Mouse (Mus musculus): Measurements from ENCODE around the gene Npc2. TPM values are rescaled to one million over a fixed set of nuclear protein-coding genes. Genes with fewer than 3 reads are reported as not detected.

The Npc2 gene
- polyA plus RNA-seq (2015; fragmentation: Nextera tagmentation; extraction: Ambion mirVana): 26.9 and 27.9 TPM in 2 replicates

DNA sequence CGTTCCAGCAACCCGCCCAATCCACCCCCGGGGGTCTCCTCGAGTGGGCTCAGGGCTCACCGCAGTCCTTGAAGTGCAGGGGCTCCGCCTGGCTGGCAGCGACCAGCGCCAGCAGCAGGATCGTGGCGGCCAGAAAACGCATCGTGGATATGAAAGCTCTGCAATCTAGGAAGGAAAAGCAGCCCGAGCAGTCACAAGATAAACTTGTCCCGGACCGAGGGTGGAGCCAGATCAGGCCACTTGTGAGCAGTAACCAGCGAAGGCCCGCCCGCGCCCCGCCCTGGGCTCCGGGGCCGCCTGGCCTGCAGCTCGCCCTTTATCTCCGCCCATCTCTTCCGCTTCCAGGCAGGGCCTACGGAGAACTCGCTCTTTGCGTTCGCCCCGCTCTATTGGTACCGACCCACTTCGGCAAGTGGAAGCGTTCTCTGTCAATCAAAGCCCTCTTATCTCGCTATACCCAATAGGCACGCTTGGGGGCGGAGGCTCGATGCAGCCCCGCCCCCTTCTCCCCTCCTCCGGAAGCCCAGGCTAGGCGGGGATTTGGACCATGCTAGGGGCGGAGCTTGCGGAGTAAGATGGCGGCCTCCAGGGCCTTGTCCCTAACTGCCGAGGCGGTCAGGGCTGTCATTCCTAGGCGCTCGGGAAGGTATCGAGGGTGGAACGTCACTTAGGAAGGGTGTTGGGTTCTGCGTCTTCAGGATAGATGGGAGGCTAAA, at the start of gene Npc2, which contains the start of gene Isca2:
TSS of gene Npc2 (minus strand) at position 427 of the 716 bp plus-strand sequence.
TSS of gene Isca2 (plus strand) at position 526 of the 716 bp plus-strand sequence.
- Histone ChIP-seq H3K9me3 (replicated peaks; ENCODE audit: control insufficient read depth, low read length) (no peaks in the 10 kb centered on the region), H3K4me2 (ENCODE audit: low read depth, low read length) (peak within 1 kb of the TSS; percentile 94), H3K27me3 (ENCODE audit: control insufficient read depth, insufficient read depth, low read depth, low read length) (no peaks in the 10 kb centered on the region), H3K4me1 (ENCODE audit: control insufficient read depth, low read depth, low read length) (peaks cover 36% of the 10 kb centered on the region), H3K36me3 (ENCODE audit: control insufficient read depth, insufficient read depth) (no peaks in the 10 kb centered on the region), H3K27ac (ENCODE audit: low read length) (peak within 1 kb of the TSS; percentile 98), H3K9ac (ENCODE audit: low read depth, low read length) (peak within 1 kb of the TSS; percentile 89), H3K4me3 (ENCODE audit: low read depth, low read length) (peak within 1 kb of the TSS; percentile 86)
- peak; percentile 98 for ATAC-seq (ENCODE audit: low read depth)
- under 1% methylated on average over 50 of the region's 50 CpGs for WGBS (ENCODE audit: insufficient replicate concordance)

DNA sequence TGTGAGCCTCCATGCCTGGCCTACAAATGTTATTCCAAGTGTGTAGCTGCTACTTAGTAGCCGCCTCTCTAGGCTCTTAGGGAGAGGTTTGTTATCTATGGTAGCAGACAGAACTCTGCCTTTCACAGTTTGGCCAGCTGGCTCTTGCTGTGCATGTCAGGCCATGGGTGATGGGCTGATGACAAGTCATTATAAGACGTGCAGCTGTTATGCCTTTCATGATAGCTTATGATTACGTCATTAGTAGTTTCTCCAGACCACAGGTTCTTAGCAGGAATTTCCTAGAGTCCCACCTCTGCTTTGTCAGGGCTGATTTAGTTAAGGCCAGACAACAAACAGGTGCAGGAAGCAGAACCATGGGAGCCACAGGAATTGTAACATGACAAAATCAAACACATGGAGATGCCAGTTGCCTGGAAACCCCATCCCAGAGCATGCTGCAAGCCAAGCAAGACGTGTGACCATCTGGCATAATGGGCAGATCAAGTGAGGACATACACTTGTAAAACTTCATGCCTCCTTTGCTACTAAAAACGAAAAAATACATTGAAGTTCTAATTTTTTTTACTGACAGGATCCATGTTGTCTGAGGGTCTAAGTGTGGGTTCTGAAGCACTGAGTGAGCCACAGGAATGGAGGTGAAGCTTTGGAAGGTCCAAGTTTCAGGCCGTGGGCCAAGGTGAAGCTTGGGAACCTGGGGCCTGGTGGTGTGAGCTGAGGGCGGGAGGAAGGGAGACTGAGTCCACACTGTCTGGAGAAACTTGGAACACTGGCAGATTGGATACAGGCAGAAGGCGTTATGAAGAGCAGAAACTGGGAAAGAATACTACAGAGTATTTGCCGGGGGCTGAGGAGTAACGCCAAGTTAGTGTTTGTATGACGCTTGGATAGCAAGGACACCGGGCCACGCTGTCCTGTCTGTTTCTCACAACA, 46.5 kb upstream of the Npc2 start:
- peak overlapping the region; percentile 91 for H3K27ac ChIP-seq (ENCODE audit: low read length)

DNA sequence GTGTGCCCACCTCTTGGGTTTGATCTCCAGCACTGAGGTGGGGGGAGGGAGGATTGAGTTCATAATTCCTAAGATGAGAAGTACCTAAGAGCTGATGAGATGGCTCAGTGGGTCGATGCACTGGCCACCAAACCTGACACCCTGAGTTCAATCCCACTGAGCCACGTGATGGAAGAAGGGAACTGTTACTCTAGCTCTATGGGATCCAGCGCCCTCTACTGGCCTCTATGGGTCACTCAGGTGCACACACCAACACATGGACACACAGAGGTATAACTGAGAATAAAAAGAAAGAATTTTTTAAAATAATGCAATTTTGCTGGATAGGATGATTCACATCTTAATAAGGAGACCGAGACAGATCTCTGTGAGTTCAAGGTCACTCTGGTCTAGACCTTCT, 45.5 kb upstream of the Npc2 start:
- no peaks in the 10 kb centered on the region for H3K27me3 ChIP-seq (ENCODE audit: control insufficient read depth, insufficient read depth, low read depth, low read length)
- no peaks in the 10 kb centered on the region for H3K36me3 ChIP-seq (ENCODE audit: control insufficient read depth, insufficient read depth)
- no peaks in the 10 kb centered on the region for H3K9me3 ChIP-seq (replicated peaks; ENCODE audit: control insufficient read depth, low read length)
- peaks cover 18% of the 10 kb centered on the region for H3K4me1 ChIP-seq (ENCODE audit: control insufficient read depth, low read depth, low read length)
- no peak overlapping the region for H3K4me3 ChIP-seq (ENCODE audit: low read depth, low read length)
- 54% methylated on average over 4 of the region's 4 CpGs for WGBS (ENCODE audit: insufficient replicate concordance)
- H3K9ac ChIP-seq (ENCODE audit: low read depth, low read length): no peak overlapping the region
- H3K4me2 ChIP-seq (ENCODE audit: low read depth, low read length): no peak overlapping the region
- H3K27ac ChIP-seq (ENCODE audit: low read length): peak overlapping the region; percentile 91
- ATAC-seq (ENCODE audit: low read depth): no peak

More for the DNA sequence above, 46.5 kb upstream of the Npc2 start:
- Histone ChIP-seq H3K36me3 (ENCODE audit: control insufficient read depth, insufficient read depth) (no peaks in the 10 kb centered on the region), H3K4me2 (ENCODE audit: low read depth, low read length) (peak overlapping the region; percentile 33; the same call in 1 of the 2 replicates), H3K9me3 (replicated peaks; ENCODE audit: control insufficient read depth, low read length) (no peaks in the 10 kb centered on the region), H3K27me3 (ENCODE audit: control insufficient read depth, insufficient read depth, low read depth, low read length) (no peaks in the 10 kb centered on the region), H3K9ac (ENCODE audit: low read depth, low read length) (peak overlapping the region; percentile 38), H3K4me3 (ENCODE audit: low read depth, low read length) (no peak overlapping the region), H3K4me1 (ENCODE audit: control insufficient read depth, low read depth, low read length) (peaks cover 18% of the 10 kb centered on the region)
- ATAC-seq (ENCODE audit: low read depth): peak; percentile 99
- WGBS (ENCODE audit: insufficient replicate concordance): 66% methylated on average over 13 of the region's 13 CpGs

DNA sequence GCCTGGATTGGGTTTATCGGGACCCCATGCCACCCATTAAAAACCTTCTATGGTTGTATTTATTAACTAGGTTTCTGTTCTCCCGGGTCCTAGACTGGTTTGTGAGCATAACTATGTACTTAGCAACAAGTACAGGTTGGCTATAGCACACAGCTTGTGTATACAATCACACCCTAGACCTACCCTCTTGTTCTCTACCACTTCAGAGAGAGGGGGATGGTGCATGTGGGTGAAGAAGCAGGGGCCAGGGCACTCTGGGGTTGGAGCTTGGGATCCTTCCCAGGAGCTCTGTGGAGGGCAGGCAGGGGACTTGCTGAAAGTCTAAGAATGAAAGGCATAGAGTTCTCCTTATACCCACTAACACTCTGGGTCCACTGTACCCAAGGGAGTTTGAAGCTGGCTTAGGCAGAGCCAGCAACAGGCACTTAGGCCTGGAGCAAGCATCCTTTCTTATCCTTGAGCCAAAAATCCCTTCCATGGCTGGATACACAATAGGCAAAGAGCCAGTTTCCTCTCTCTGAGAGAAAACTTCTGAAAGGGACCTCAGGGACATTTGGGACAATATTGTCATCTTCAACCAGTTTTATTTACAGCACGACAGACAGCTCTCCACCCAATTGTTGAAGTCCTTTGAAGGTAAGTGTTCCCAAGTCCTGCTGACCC, 41.8 kb upstream of the Npc2 start:
- no peak overlapping the region for H3K4me2 ChIP-seq (ENCODE audit: low read depth, low read length)
- H3K9ac ChIP-seq (ENCODE audit: low read depth, low read length): no peak overlapping the region
- H3K4me1 ChIP-seq (ENCODE audit: control insufficient read depth, low read depth, low read length): peaks cover 12% of the 10 kb centered on the region
- H3K4me3 ChIP-seq (ENCODE audit: low read depth, low read length): no peak overlapping the region
- no peaks in the 10 kb centered on the region for H3K27me3 ChIP-seq (ENCODE audit: control insufficient read depth, insufficient read depth, low read depth, low read length)
- no peak for ATAC-seq (ENCODE audit: low read depth)
- H3K36me3 ChIP-seq (ENCODE audit: control insufficient read depth, insufficient read depth): no peaks in the 10 kb centered on the region
- WGBS (ENCODE audit: insufficient replicate concordance): 63% methylated on average over 3 of the region's 3 CpGs
- H3K27ac ChIP-seq (ENCODE audit: low read length): no peak overlapping the region
- H3K9me3 ChIP-seq (replicated peaks; ENCODE audit: control insufficient read depth, low read length): no peaks in the 10 kb centered on the region

DNA sequence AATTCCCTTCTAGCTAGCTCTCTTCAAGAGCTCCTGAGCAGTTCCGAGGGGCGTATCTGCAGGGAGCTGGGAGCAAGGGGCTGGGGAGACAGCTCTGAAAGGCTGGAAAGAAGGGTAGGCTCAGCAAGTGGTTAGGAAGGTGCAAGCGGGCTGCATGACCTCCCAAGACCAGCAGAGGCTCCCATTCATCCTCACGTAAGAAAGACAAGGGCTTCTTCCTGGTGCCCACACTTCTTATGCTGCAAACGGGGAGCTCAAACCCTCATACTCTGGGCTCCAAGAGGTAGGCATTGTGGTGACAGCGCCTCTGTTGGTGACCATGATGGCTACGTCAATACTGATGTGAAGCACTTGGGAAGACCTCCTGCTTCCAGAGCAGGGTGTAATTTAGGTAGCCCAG, 40.8 kb upstream of the Npc2 start:
- 40% methylated on average over 7 of the region's 7 CpGs for WGBS (ENCODE audit: insufficient replicate concordance)
- Histone ChIP-seq H3K4me1 (ENCODE audit: control insufficient read depth, low read depth, low read length) (peaks cover 3% of the 10 kb centered on the region), H3K27ac (ENCODE audit: low read length) (no peak overlapping the region), H3K9ac (ENCODE audit: low read depth, low read length) (no peak overlapping the region), H3K36me3 (ENCODE audit: control insufficient read depth, insufficient read depth) (no peaks in the 10 kb centered on the region), H3K4me2 (ENCODE audit: low read depth, low read length) (no peak overlapping the region), H3K27me3 (ENCODE audit: control insufficient read depth, insufficient read depth, low read depth, low read length) (no peaks in the 10 kb centered on the region), H3K4me3 (ENCODE audit: low read depth, low read length) (no peak overlapping the region), H3K9me3 (replicated peaks; ENCODE audit: control insufficient read depth, low read length) (no peaks in the 10 kb centered on the region)
- ATAC-seq (ENCODE audit: low read depth): no peak

DNA sequence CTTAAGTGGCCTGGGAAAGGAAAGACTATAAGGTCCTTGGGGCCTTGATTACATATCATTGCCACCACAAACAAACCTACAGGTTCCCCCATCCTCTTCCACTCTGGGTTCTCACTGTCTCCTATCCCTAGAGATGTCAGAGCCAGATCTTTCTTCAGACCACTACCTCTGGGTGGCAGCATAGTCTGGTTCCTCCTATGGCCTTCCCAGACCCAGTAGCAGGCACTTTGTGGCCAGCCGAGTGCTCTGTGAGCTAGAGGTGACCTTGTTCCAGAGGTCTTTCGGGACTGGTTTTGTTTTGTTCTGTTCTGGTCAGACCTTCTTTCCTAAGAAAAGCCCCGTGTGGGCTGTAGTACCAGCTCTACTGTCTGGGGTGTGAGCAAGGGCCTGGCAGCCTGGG, 39.1 kb upstream of the Npc2 start:
- Histone ChIP-seq H3K4me1 (ENCODE audit: control insufficient read depth, low read depth, low read length) (no peaks in the 10 kb centered on the region), H3K36me3 (ENCODE audit: control insufficient read depth, insufficient read depth) (no peaks in the 10 kb centered on the region), H3K9me3 (replicated peaks; ENCODE audit: control insufficient read depth, low read length) (no peaks in the 10 kb centered on the region), H3K9ac (ENCODE audit: low read depth, low read length) (no peak overlapping the region), H3K27me3 (ENCODE audit: control insufficient read depth, insufficient read depth, low read depth, low read length) (no peaks in the 10 kb centered on the region), H3K27ac (ENCODE audit: low read length) (no peak overlapping the region), H3K4me2 (ENCODE audit: low read depth, low read length) (no peak overlapping the region), H3K4me3 (ENCODE audit: low read depth, low read length) (no peak overlapping the region)
- ATAC-seq (ENCODE audit: low read depth): no peak
- WGBS (ENCODE audit: insufficient replicate concordance): 34% methylated on average over 3 of the region's 3 CpGs

DNA sequence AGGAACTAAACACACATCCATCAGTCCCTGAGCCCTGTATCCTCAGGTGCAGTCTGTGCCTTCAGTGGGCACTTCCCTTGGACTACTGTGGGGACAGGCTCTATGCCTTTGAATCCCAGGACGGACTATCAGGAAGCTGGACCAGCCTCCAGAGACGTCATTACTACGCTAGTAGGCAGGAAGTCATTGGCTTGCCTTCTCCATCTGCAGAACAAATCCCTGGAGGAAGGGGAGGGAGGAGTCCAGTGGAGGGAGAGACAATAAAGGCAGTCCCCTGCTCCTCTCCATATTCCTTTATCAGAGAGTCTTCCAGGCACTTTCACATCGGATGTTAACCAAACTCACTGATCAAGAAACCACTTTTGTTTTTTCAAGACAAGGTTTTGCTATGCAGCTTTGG, 38.6 kb upstream of the Npc2 start:
- Histone ChIP-seq H3K9ac (ENCODE audit: low read depth, low read length) (no peak overlapping the region), H3K4me2 (ENCODE audit: low read depth, low read length) (no peak overlapping the region), H3K36me3 (ENCODE audit: control insufficient read depth, insufficient read depth) (no peaks in the 10 kb centered on the region), H3K4me3 (ENCODE audit: low read depth, low read length) (no peak overlapping the region), H3K27me3 (ENCODE audit: control insufficient read depth, insufficient read depth, low read depth, low read length) (no peaks in the 10 kb centered on the region), H3K4me1 (ENCODE audit: control insufficient read depth, low read depth, low read length) (no peaks in the 10 kb centered on the region), H3K27ac (ENCODE audit: low read length) (no peak overlapping the region), H3K9me3 (replicated peaks; ENCODE audit: control insufficient read depth, low read length) (no peaks in the 10 kb centered on the region)
- 41% methylated on average over 4 of the region's 4 CpGs for WGBS (ENCODE audit: insufficient replicate concordance)
- no peak for ATAC-seq (ENCODE audit: low read depth)

DNA sequence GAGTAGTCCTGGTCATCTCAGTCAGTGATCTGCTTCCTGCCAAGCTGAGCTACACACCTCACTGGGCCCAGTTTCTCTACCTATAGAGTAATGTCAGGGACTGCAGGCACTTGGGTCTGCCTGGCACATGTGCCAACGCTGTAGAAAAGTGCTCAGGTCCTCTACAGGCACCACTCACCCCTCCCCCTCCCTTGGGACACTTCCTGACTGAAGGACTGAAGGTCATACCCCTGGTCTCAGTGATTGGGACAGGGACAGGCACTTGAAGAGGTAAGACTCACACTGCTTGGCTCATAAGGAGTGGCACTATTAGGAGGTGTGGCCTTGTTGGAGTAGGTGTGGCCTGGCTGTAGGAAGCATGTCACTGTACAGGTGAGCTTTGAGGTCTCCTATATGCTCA, 37.9 kb upstream of the Npc2 start:
- H3K4me1 ChIP-seq (ENCODE audit: control insufficient read depth, low read depth, low read length): no peaks in the 10 kb centered on the region
- H3K36me3 ChIP-seq (ENCODE audit: control insufficient read depth, insufficient read depth): no peaks in the 10 kb centered on the region
- no peak for ATAC-seq (ENCODE audit: low read depth)
- no peak overlapping the region for H3K4me3 ChIP-seq (ENCODE audit: low read depth, low read length)
- H3K4me2 ChIP-seq (ENCODE audit: low read depth, low read length): no peak overlapping the region
- H3K27ac ChIP-seq (ENCODE audit: low read length): no peak overlapping the region
- no peaks in the 10 kb centered on the region for H3K9me3 ChIP-seq (replicated peaks; ENCODE audit: control insufficient read depth, low read length)
- 0 out of 2 replicates have a peak, but pooled peaks cover 1% of the 10 kb centered on the region for H3K27me3 ChIP-seq (ENCODE audit: control insufficient read depth, insufficient read depth, low read depth, low read length)
- 54% methylated on average over 1 of the region's 1 CpGs for WGBS (ENCODE audit: insufficient replicate concordance)
- H3K9ac ChIP-seq (ENCODE audit: low read depth, low read length): no peak overlapping the region
